Mouse (Mus musculus) heart, postnatal 36 days (tissue): ENCODE results near the gene Ttpal. TPM values are rescaled to one million over a fixed set of nuclear protein-coding genes. Genes with fewer than 3 reads are reported as not detected.
A peak's percentile ranks its signal among the peaks of the same experiment; 100 is the strongest.

Experiments
- DNase-seq, 2 experiments: peaks; one replicate each; pipeline ENCODE4 v3.0.0; 2021 to 2022
- intact Hi-C: fragments of 180-260 bp; cut with DNase I; formaldehyde crosslinking; loops from one replicate; pipeline ENCODE4 v1.15.1; 2025
- total RNA-seq, 2 experiments: library from RNA; stranded (reverse); gene quantifications; 2 replicates each; pipeline ENCODE4 v1.2.3; 2021

Ttpal gene
- total RNA-seq, 2 experiments from 2014 or later, result 9.9 to 11.6 TPM

- intact Hi-C loops, result no loop called here
- DNase-seq, result no peak
Observed at GRCm38 (mm10) chr2:163590996-163591395, 11.1 kb upstream of the Ttpal start.

- intact Hi-C loops, result no loop called here
- DNase-seq, result peak in 1 of 2 experiments; percentile 47
Observed at GRCm38 (mm10) chr2:163592084-163592483, 10.0 kb upstream of the Ttpal start.

GRCm38 (mm10) chr2:163593636-163594282 lies 8.4 kb upstream of the Ttpal start:
- no peak for DNase-seq
- intact Hi-C loops, result no loop called here

GRCm38 (mm10) chr2:163595119-163595518 lies 7.0 kb upstream of the Ttpal start:
- intact Hi-C loops, result no loop called here
- peak; percentile 39 to 54 for DNase-seq

GRCm38 (mm10) chr2:163596057-163596872 lies 5.8 kb upstream of the Ttpal start:
- intact Hi-C loops, result no loop called here
- peak; percentile 76 to 81 for DNase-seq

- intact Hi-C loops, result no loop called here
- no peak for DNase-seq
Observed at GRCm38 (mm10) chr2:163596873-163597155, 5.3 kb upstream of the Ttpal start.

- peak in 1 of 2 experiments; percentile 35 for DNase-seq
- intact Hi-C loops, result no loop called here
Observed at GRCm38 (mm10) chr2:163597661-163598060, 4.5 kb upstream of the Ttpal start.

- peak; percentile 77 to 81 for DNase-seq
- intact Hi-C loops, result no loop called here
Observed at GRCm38 (mm10) chr2:163599226-163599625, 2.9 kb upstream of the Ttpal start.

GRCm38 (mm10) chr2:163601066-163601465 lies 1.0 kb upstream of the Ttpal start:
- intact Hi-C loops, result loop anchor here (5.0 kb wide), 1 partner anchor 221 kb away; the partner anchor contains the start of gene Ccn5
- DNase-seq, result no peak

- DNase-seq, result no peak
- intact Hi-C loops, result loop anchor here (1.0 to 5.0 kb wide), 3 partner anchors 39 to 221 kb away; partner anchors contain the start of gene Ccn5
Observed at GRCm38 (mm10) chr2:163601712-163602100, 408 bp upstream of the Ttpal start.

GRCm38 (mm10) chr2:163606161-163606560 lies 4.0 kb downstream of the Ttpal start:
- DNase-seq, result no peak

GRCm38 (mm10) chr2:163608008-163608407 lies 5.9 kb downstream of the Ttpal start:
- intact Hi-C loops, result no loop called here
- DNase-seq, result no peak

More at GRCm38 (mm10) chr2:163606161-163606560, 4.0 kb downstream of the Ttpal start:
- intact Hi-C loops, result no loop called here

GRCm38 (mm10) chr2:163609281-163609975 lies 7.3 kb downstream of the Ttpal start:
- intact Hi-C loops, result no loop called here
- no peak for DNase-seq

- intact Hi-C loops, result no loop called here
- no peak for DNase-seq
Observed at GRCm38 (mm10) chr2:163611176-163611575, 9.1 kb downstream of the Ttpal start.

GRCm38 (mm10) chr2:163613206-163613605 lies 11.1 kb downstream of the Ttpal start:
- intact Hi-C loops, result no loop called here
- no peak for DNase-seq

- intact Hi-C loops, result no loop called here
- no peak for DNase-seq
Observed at GRCm38 (mm10) chr2:163613990-163614389, 11.9 kb downstream of the Ttpal start.

GRCm38 (mm10) chr2:163615401-163615800 lies 13.3 kb downstream of the Ttpal start:
- DNase-seq, result no peak
- intact Hi-C loops, result no loop called here

- intact Hi-C loops, result no loop called here
- no peak for DNase-seq
Observed at GRCm38 (mm10) chr2:163615906-163616651, 14.0 kb downstream of the Ttpal start.

- intact Hi-C loops, result no loop called here
Observed at GRCm38 (mm10) chr2:163616652-163617227, 14.6 kb downstream of the Ttpal start.

GRCm38 (mm10) chr2:163617232-163617863 lies 15.2 kb downstream of the Ttpal start:
- no peak for DNase-seq
- intact Hi-C loops, result no loop called here

More at GRCm38 (mm10) chr2:163616652-163617227, 14.6 kb downstream of the Ttpal start:
- DNase-seq, result no peak
